Mouse (Mus musculus) cerebellum, adult 2 months (tissue): ENCODE data around the gene Zbtb20.

Experiments
- CTCF ChIP-seq: fragments of 200-500 bp; IDR thresholded peaks from 2 replicates; pipeline ENCODE4 v1.5.1; 2011; ENCODE audit warnings: low read depth, mild to moderate bottlenecking, control low read depth, low read length, moderate library complexity, borderline replicate concordance; ENCODE audit not compliant: insufficient read depth
- POLR2A ChIP-seq: fragments of 200-500 bp; IDR thresholded peaks from 2 replicates; pipeline ENCODE4 v1.6.1; 2011; ENCODE audit warnings: low read length, control low read depth, borderline replicate concordance; ENCODE audit not compliant: insufficient read depth

- TF ChIP-seq POLR2A (no peak), CTCF (no peak)
Observed at GRCm38 (mm10) chr16:43441392-43441791, 565.7 kb downstream of the Zbtb20 start.
